8 mouse cellular contexts compared by ENCODE assay signal in the genomic region with DNA sequence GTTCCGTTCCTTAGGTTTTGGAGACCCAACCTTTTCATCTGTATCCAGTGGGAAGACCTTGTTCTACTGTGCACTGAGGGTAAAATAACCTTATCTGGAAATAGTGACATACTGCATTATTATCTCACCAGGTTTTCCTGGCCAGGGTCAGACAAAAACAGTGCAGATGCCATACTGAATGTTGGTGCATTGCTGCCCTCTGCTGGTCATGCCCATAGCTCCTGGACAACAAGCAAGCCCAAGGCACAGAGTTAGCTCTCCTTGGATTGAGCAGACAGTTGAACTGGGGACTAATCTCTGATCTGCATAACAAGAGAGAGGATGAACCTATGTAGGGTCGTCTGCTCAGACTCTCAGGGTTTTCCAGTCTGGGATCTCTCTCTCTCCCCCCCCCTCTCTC. TPM values are rescaled to one million over a fixed set of nuclear protein-coding genes. Genes with fewer than 3 reads are reported as not detected.
A peak's percentile ranks its signal among the peaks of the same experiment; 100 is the strongest.
DNase-seq lines count a peak whose midpoint lies in the region; ATAC-seq lines count a peak whose summit lies in the region.

No protein-coding gene starts in this region.

- peak; percentile 93 for DNase-seq in adipocyte (ENCODE audit: low spot score)
- peak; percentile 92 for DNase-seq in gastrocnemius, postnatal 10 days
- DNase-seq in left cerebral cortex, adult 8-10 months (ENCODE audit: low spot score in 2 of 2), result peak; percentile 60 to 76
- DNase-seq in mesoderm, embryonic 11.5 days (ENCODE audit: low read depth, low spot score), result peak; percentile 91
- peak; percentile 63 to 81 for DNase-seq in right cerebral cortex, postnatal 36 days (ENCODE audit: low spot score in 2 of 2)
- DNase-seq in urinary bladder, postnatal 36 days (ENCODE audit: low spot score in 2 of 2), result peak; percentile 82 to 88

- ATAC-seq in common myeloid progenitor, adult 5-6 weeks (replicated peaks; ENCODE audit: low read depth, poor library complexity, severe bottlenecking), result peak; percentile 92
- peak; percentile 74 for ATAC-seq in inflammation-experienced regulatory T-cells, adult 6 months

RNA-seq across cellular contexts. Expression of a gene that starts 12.9 kb away (rescaled TPM):
- 6.1 and 19.6 TPM in 2 replicates for total RNA-seq in common myeloid progenitor, adult 5-6 weeks (2017)
- total RNA-seq in gastrocnemius, postnatal 10 days (2021), result 1 to 10 TPM; 7.0 to 7.9 TPM
- polyA plus RNA-seq in inflammation-experienced regulatory T-cells, adult 6 months (2017; shearing (Covaris generic)), result 1 to 10 TPM; 3.0 to 8.2 (median 6.3) TPM
- total RNA-seq in left cerebral cortex, adult 8-10 months (2022), result 10 to 100 TPM; 52.6 to 67.4 (median 57.2) TPM

RNA-seq across cellular contexts. Expression of a gene that starts 16.5 kb away (rescaled TPM):
- 5.2 and 5.3 TPM in 2 replicates for total RNA-seq in common myeloid progenitor, adult 5-6 weeks (2017)
- total RNA-seq in gastrocnemius, postnatal 10 days (2021), result 1 to 10 TPM; 4.4 to 5.9 TPM
- 100 to 1,000 TPM in 1 of 3 experiments, 10 to 100 TPM in 2; 53.2 to 109 (median 90.0) TPM for polyA plus RNA-seq in inflammation-experienced regulatory T-cells, adult 6 months (2017; shearing (Covaris generic))
- total RNA-seq in left cerebral cortex, adult 8-10 months (2022), result 10 to 100 TPM in 1 of 4 experiments, 1 to 10 TPM in 3; 7.7 to 16.4 (median 8.6) TPM

Comparison
In these comparisons a context has a peak if more than half of its experiments do, and no peak if none do; other contexts are left out.
1. Peak in every context shown above with its lines: DNase-seq and ATAC-seq.